Mouse (Mus musculus): ENCODE data around the gene Plod1.

- TF ChIP-seq EP300 (IDR thresholded peaks at IDR 0.05; ENCODE audit: low read depth) (no peak), CTCF (IDR thresholded peaks at IDR 0.05; ENCODE audit: low read depth) (no peak)
Observed at GRCm38 (mm10) chr4:147897348-147897747, 39.2 kb downstream of the Plod1 start.
